Mouse (Mus musculus) gastrocnemius, adult 2 months (tissue): Measurements from ENCODE around the gene Gm8890. TPM values are rescaled to one million over a fixed set of nuclear protein-coding genes. Genes with fewer than 3 reads are reported as not detected.
"Not testable (repeated sequence)": the region's sequence is repeated elsewhere in the genome, so short reads cannot be mapped to it uniquely, and the experiment has no call there.

Experiments used
- DNase-seq: peaks from one replicate; pipeline ENCODE4 v3.0.0; 2022
- H3K27ac ChIP-seq: fragments of 200-600 bp; 2 replicates; pipeline ENCODE4 v1.8.1; 2022; ENCODE audit warnings: mild to moderate bottlenecking
- H3K4me3 ChIP-seq: fragments of 200-600 bp; 2 replicates; pipeline ENCODE4 v1.8.1; 2022; ENCODE audit warnings: mild to moderate bottlenecking, moderate library complexity
- intact Hi-C: fragments of 180-260 bp; cut with DNase I; formaldehyde crosslinking; loops from one replicate; pipeline ENCODE4 v1.15.1; 2025
- long read RNA-seq, 2 experiments: library from polyadenylated mRNA; stranded (forward); transcript quantifications; one replicate each; pipeline ENCODE4 v2.0.0; 2021
- total RNA-seq, 2 experiments: library from RNA; stranded (reverse); gene quantifications; 2 replicates each; pipeline ENCODE4 v1.2.3; 2021

Gm8890 gene
- total RNA-seq: not detected
- long read RNA-seq, experiment 1: 0 reads
- long read RNA-seq, experiment 2: 0 reads

- H3K4me3 ChIP-seq, H3K27ac ChIP-seq, intact Hi-C loops, DNase-seq: not testable (repeated sequence)
Observed at GRCm38 (mm10) chr5:11255733-11256132, at the start of gene Gm8890. Gene Gm8890, plus strand, starts transcription at chr5:11256033.

GRCm38 (mm10) chr5:11256221-11256620, 388 bp downstream of the Gm8890 start:
- DNase-seq, intact Hi-C loops, H3K27ac ChIP-seq, H3K4me3 ChIP-seq: not testable (repeated sequence)

Other genes with a start within 250 kb of the Gm8890 start
- gene Gm8879, start 128.4 kb upstream of the Gm8890 start, total RNA-seq: not detected
- not detected for gene Gm5861, start 73.0 kb upstream of the Gm8890 start, total RNA-seq
- gene Speer1, start 85.5 kb downstream of the Gm8890 start, total RNA-seq: not detected
- not detected for gene Gm8897, start 160.4 kb downstream of the Gm8890 start, total RNA-seq
- not detected for gene Gm8906, start 246.7 kb downstream of the Gm8890 start, total RNA-seq